Mouse (Mus musculus): ENCODE data around the gene Siglecg. TPM values are rescaled to one million over a fixed set of nuclear protein-coding genes. Genes with fewer than 3 reads are reported as not detected.

Gene Siglecg
- polyA plus RNA-seq, 1 experiment from 2014 or later = 1.7 TPM

- Histone ChIP-seq H3K4me1 (ENCODE audit: control insufficient read depth, insufficient read depth, low read length) (no peaks in the 10 kb centered on the region), H3K36me3 (ENCODE audit: control insufficient read depth, insufficient read depth, low read length) (no peaks in the 10 kb centered on the region), H3K9me3 (ENCODE audit: control insufficient read depth, low read length) (no peaks in the 10 kb centered on the region), H3K9ac (ENCODE audit: low read depth, low read length) (peak overlapping the region; percentile 40; the same call in 1 of the 2 replicates), H3K4me2 (replicated peaks; ENCODE audit: low read depth, low read length) (peak overlapping the region; percentile 86), H3K27me3 (ENCODE audit: control insufficient read depth, insufficient read depth, low read length) (no peaks in the 10 kb centered on the region), H3K4me3 (ENCODE audit: low read length) (peak overlapping the region; percentile 45), H3K27ac (ENCODE audit: low read depth, low read length) (no peak overlapping the region)
- under 1% methylated on average over 33 of the region's 33 CpGs for WGBS
- peak; percentile 90 for ATAC-seq (ENCODE audit: low FRiP score, low TSS enrichment)
Observed at GRCm38 (mm10) chr7:43465344-43466098, 57.5 kb downstream of the Siglecg start.

DNA sequence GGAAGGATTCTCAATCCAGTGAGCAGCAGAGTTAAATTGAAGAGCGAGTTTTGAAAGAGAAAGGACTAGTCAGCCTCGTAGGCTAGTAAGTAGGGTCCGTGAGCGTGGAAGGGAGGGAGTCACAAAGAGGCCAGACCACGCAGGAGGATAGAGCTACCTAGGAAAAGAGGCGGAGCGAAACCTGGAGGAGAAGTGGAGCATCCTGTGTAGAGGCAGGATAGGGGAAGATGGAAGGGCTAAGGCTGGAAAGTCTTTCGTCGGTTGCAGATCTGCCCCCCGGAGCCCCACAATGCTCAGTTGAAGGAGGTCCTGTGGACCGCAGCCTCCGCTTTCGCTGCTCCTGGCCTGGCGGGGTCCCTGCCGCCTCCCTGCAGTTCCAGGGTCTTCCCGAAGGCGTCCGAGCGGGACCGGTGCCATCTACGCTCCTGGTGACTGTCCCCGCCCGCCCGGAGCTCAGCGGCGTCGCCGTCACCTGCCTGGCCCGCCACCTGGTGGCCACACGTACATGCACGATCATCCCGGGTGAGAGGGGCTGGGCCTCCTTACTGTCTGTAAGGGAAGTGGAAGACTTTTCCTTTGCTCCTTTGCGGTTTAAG, 58.2 kb downstream of the Siglecg start:
- no peaks in the 10 kb centered on the region for H3K36me3 ChIP-seq (ENCODE audit: control insufficient read depth, insufficient read depth, low read length)
- H3K9ac ChIP-seq (ENCODE audit: low read depth, low read length) = peak overlapping the region; percentile 40; the same call in 1 of the 2 replicates
- peak overlapping the region; percentile 45 for H3K4me3 ChIP-seq (ENCODE audit: low read length)
- H3K9me3 ChIP-seq (ENCODE audit: control insufficient read depth, low read length) = no peaks in the 10 kb centered on the region
- no peaks in the 10 kb centered on the region for H3K27me3 ChIP-seq (ENCODE audit: control insufficient read depth, insufficient read depth, low read length)
- no peak overlapping the region for H3K27ac ChIP-seq (ENCODE audit: low read depth, low read length)
- no peaks in the 10 kb centered on the region for H3K4me1 ChIP-seq (ENCODE audit: control insufficient read depth, insufficient read depth, low read length)
- peak overlapping the region; percentile 86 for H3K4me2 ChIP-seq (replicated peaks; ENCODE audit: low read depth, low read length)
- under 1% methylated on average over 33 of the region's 33 CpGs for WGBS
- ATAC-seq (ENCODE audit: low FRiP score, low TSS enrichment) = peak; percentile 67

Small RNAs within 50 kb of the gene (microRNA-seq; reads per million reads assigned to microRNA genes)
- 1.9 reads per million for gene Mir7051

Other genes with a start within 250 kb of the Siglecg start
- 9.0 and 14.7 TPM in 2 replicates for gene Zfp715, start 94.9 kb upstream of the Siglecg start, polyA plus RNA-seq (2014; fragmentation: Nextera tagmentation; extraction: Ambion mirVana)
- gene Siglecf, start 56.9 kb upstream of the Siglecg start, polyA plus RNA-seq (2014; fragmentation: Nextera tagmentation; extraction: Ambion mirVana) = not detected in 2 replicates
- gene Lim2, start 19.5 kb downstream of the Siglecg start, polyA plus RNA-seq (2014; fragmentation: Nextera tagmentation; extraction: Ambion mirVana) = not detected in 2 replicates
- gene Nkg7, start 28.9 kb downstream of the Siglecg start, polyA plus RNA-seq (2014; fragmentation: Nextera tagmentation; extraction: Ambion mirVana) = 0.41 TPM in 1 of 2 replicates, not detected in the other
- not detected in 2 replicates for gene Cldnd2, start 32.6 kb downstream of the Siglecg start, polyA plus RNA-seq (2014; fragmentation: Nextera tagmentation; extraction: Ambion mirVana)
- 323 and 358 TPM in 2 replicates for gene Etfb, start 35.9 kb downstream of the Siglecg start, polyA plus RNA-seq (2014; fragmentation: Nextera tagmentation; extraction: Ambion mirVana)
- 0.27 TPM in 1 of 2 replicates, not detected in the other for gene Gm45233, start 35.9 kb downstream of the Siglecg start, polyA plus RNA-seq (2014; fragmentation: Nextera tagmentation; extraction: Ambion mirVana)
- 2.9 and 3.6 TPM in 2 replicates for gene Vsig10l, start 54.9 kb downstream of the Siglecg start, polyA plus RNA-seq (2014; fragmentation: Nextera tagmentation; extraction: Ambion mirVana)
- gene Iglon5, start 81.9 kb downstream of the Siglecg start, polyA plus RNA-seq (2014; fragmentation: Nextera tagmentation; extraction: Ambion mirVana) = 0.72 and 0.84 TPM in 2 replicates
- not detected in 2 replicates for gene 4931406B18Rik, start 97.7 kb downstream of the Siglecg start, polyA plus RNA-seq (2014; fragmentation: Nextera tagmentation; extraction: Ambion mirVana)
- gene Cd33, start 136.2 kb downstream of the Siglecg start, polyA plus RNA-seq (2014; fragmentation: Nextera tagmentation; extraction: Ambion mirVana) = 0.85 and 1.7 TPM in 2 replicates
- gene Zfp658, start 154.1 kb downstream of the Siglecg start, polyA plus RNA-seq (2014; fragmentation: Nextera tagmentation; extraction: Ambion mirVana) = 2.0 and 4.0 TPM in 2 replicates
- 9.9 and 14.1 TPM in 2 replicates for gene Zfp719, start 171.4 kb downstream of the Siglecg start, polyA plus RNA-seq (2014; fragmentation: Nextera tagmentation; extraction: Ambion mirVana)
- 0.19 and 0.23 TPM in 2 replicates for gene Zfp819, start 199.0 kb downstream of the Siglecg start, polyA plus RNA-seq (2014; fragmentation: Nextera tagmentation; extraction: Ambion mirVana)
- gene Ceacam18, start 226.5 kb downstream of the Siglecg start, polyA plus RNA-seq (2014; fragmentation: Nextera tagmentation; extraction: Ambion mirVana) = not detected in 2 replicates